Mouse (Mus musculus) small intestine, adult 2 months (tissue): Measurements from ENCODE around the gene Myh3.

Experiments
- CTCF ChIP-seq: fragments of 200-500 bp; IDR thresholded peaks from 2 replicates; pipeline ENCODE4 v1.5.1; 2012; ENCODE audit warnings: low read depth, mild to moderate bottlenecking, control low read depth, inconsistent platforms, low read length, moderate library complexity, mixed read lengths; ENCODE audit not compliant: insufficient replicate concordance, insufficient read length; ENCODE audit errors: extremely low read depth
- POLR2A ChIP-seq: fragments of 200-500 bp; IDR thresholded peaks from 2 replicates; pipeline ENCODE4 v1.6.1; 2012; ENCODE audit warnings: low read depth, mild to moderate bottlenecking, control low read depth, inconsistent platforms, low read length, moderate library complexity

- TF ChIP-seq CTCF, result no peak
- TF ChIP-seq POLR2A, result no peak
These were observed 15.4 kb upstream of the Myh3 start for GRCm38 (mm10) chr11:67062726-67063125.
